In genomic region chr11:88113543-88114271, GRCm38 (mm10) we compare ENCODE assay signal across 8 mouse cellular contexts. TPM values are rescaled to one million over a fixed set of nuclear protein-coding genes. Genes with fewer than 3 reads are reported as not detected.
DNase-seq lines count a peak whose midpoint lies in the region; ATAC-seq and TF ChIP-seq lines count a peak whose summit lies in the region.

No protein-coding gene starts in this region.

- H3K4me2 ChIP-seq in heart, embryonic 16.5 days (ENCODE audit: low read depth, low read length) = no peak overlapping the region
- H3K4me2 ChIP-seq in stomach, postnatal 0 days (replicated peaks; ENCODE audit: low read depth) = no peak overlapping the region

- no peaks in the 10 kb centered on the region for H3K27me3 ChIP-seq in heart, embryonic 16.5 days (ENCODE audit: control insufficient read depth, insufficient read depth, low read length)
- no peaks in the 10 kb centered on the region for H3K27me3 ChIP-seq in stomach, postnatal 0 days (ENCODE audit: control insufficient read depth, insufficient read depth, low read length)

- no peaks in the 10 kb centered on the region for H3K9me3 ChIP-seq in heart, embryonic 16.5 days (replicated peaks; ENCODE audit: control insufficient read depth, low read length)
- no peaks in the 10 kb centered on the region for H3K9me3 ChIP-seq in stomach, postnatal 0 days (ENCODE audit: control insufficient read depth, low read length)

- H3K4me1 ChIP-seq in heart, embryonic 16.5 days (ENCODE audit: control insufficient read depth, insufficient read depth, low read length) = peaks cover 67% of the 10 kb centered on the region
- H3K4me1 ChIP-seq in stomach, postnatal 0 days (replicated peaks; ENCODE audit: control insufficient read depth, insufficient read depth) = peaks cover 25% of the 10 kb centered on the region

- TF ChIP-seq EP300 in stomach, postnatal 0 days (optimal IDR thresholded peaks at IDR 0.05) = no peak

- peak overlapping the region; percentile 92 for H3K27ac ChIP-seq in heart, embryonic 16.5 days (ENCODE audit: low read length)
- peak overlapping the region; percentile 9 for H3K27ac ChIP-seq in stomach, postnatal 0 days (replicated peaks)

- 44% methylated on average over 6 of the region's 6 CpGs for WGBS in heart, embryonic 16.5 days
- WGBS in stomach, postnatal 0 days = 42% methylated on average over 6 of the region's 6 CpGs

- H3K36me3 ChIP-seq in heart, embryonic 16.5 days (ENCODE audit: control insufficient read depth, insufficient read depth) = no peaks in the 10 kb centered on the region
- H3K36me3 ChIP-seq in stomach, postnatal 0 days (ENCODE audit: control insufficient read depth, insufficient read depth, low read length) = no peaks in the 10 kb centered on the region

- DNase-seq in embryo, embryonic 9.5 days (ENCODE audit: extremely low spot score) = peak; percentile 40
- no peak for DNase-seq in embryo, embryonic 10.5 days (ENCODE audit: low spot score)
- peak; percentile 81 for DNase-seq in adrenal gland, postnatal 14 days
- DNase-seq in kidney, postnatal 14 days = peak; percentile 70
- peak; percentile 39 for DNase-seq in stomach, postnatal 0 days (ENCODE audit: low spot score)
- DNase-seq in MN1 (ENCODE audit: low spot score) = no peak
- no peak for DNase-seq in cerebellum, adult 9-10 months

- no peak overlapping the region for H3K4me3 ChIP-seq in heart, embryonic 16.5 days (ENCODE audit: low read length)
- H3K4me3 ChIP-seq in stomach, postnatal 0 days (ENCODE audit: low read depth, low read length) = no peak overlapping the region

- 0 out of 2 replicates have a peak, but pooled peaks have one; percentile 34 for ATAC-seq in heart, embryonic 16.5 days (replicated peaks; ENCODE audit: extremely low read depth, insufficient read depth, low FRiP score)
- peak; percentile 52; the same call in 1 of the 2 replicates for ATAC-seq in stomach, postnatal 0 days (ENCODE audit: low FRiP score, low TSS enrichment)

- peak overlapping the region; percentile 47 for H3K9ac ChIP-seq in heart, embryonic 16.5 days (ENCODE audit: low read length)
- H3K9ac ChIP-seq in stomach, postnatal 0 days (ENCODE audit: low read length) = no peak overlapping the region

- TF ChIP-seq CTCF in stomach, postnatal 0 days (IDR thresholded peaks at IDR 0.05; ENCODE audit: low read depth) = no peak

RNA-seq across cellular contexts. Expression of gene Cuedc1, which starts 15.8 kb away (rescaled TPM):
- total RNA-seq in adrenal gland, postnatal 14 days (2021) = 37.9 and 41.9 TPM in 2 replicates
- 15.2 and 17.6 TPM in 2 replicates for polyA plus RNA-seq in heart, embryonic 16.5 days (2015; fragmentation: Nextera tagmentation; extraction: Ambion mirVana)
- 12.8 and 13.7 TPM in 2 replicates for polyA plus RNA-seq in stomach, postnatal 0 days (2015; fragmentation: Nextera tagmentation; extraction: Ambion mirVana)

RNA-seq across cellular contexts. Expression of gene Vezf1, which starts 45.6 kb away (rescaled TPM):
- 39.8 and 42.4 TPM in 2 replicates for total RNA-seq in adrenal gland, postnatal 14 days (2021)
- 22.3 and 24.3 TPM in 2 replicates for polyA plus RNA-seq in heart, embryonic 16.5 days (2015; fragmentation: Nextera tagmentation; extraction: Ambion mirVana)
- 15.9 and 18.1 TPM in 2 replicates for polyA plus RNA-seq in stomach, postnatal 0 days (2015; fragmentation: Nextera tagmentation; extraction: Ambion mirVana)

Comparison
In these comparisons a context has a peak if more than half of its experiments do, and no peak if none do; other contexts are left out.
1. DNase-seq: peak in embryo, embryonic 9.5 days (single experiment), adrenal gland, postnatal 14 days (single experiment), kidney, postnatal 14 days (single experiment) and stomach, postnatal 0 days (single experiment); none in embryo, embryonic 10.5 days (single experiment), MN1 (single experiment) and cerebellum, adult 9-10 months (single experiment).